Mouse (Mus musculus) right cerebral cortex, postnatal 4 days (tissue): ENCODE measurements at regions not wholly inside any gene's neighbourhood (a gene's known extent, or its start where the extent isn't known, plus 50 kb on each side); places are given as distances from the start of the nearest gene placed in this dataset.
A peak's percentile ranks its signal among the peaks of the same experiment; 100 is the strongest.

Experiments used
- DNase-seq: peaks from one replicate; pipeline ENCODE4 v3.0.0-alpha.2; 2022

DNA sequence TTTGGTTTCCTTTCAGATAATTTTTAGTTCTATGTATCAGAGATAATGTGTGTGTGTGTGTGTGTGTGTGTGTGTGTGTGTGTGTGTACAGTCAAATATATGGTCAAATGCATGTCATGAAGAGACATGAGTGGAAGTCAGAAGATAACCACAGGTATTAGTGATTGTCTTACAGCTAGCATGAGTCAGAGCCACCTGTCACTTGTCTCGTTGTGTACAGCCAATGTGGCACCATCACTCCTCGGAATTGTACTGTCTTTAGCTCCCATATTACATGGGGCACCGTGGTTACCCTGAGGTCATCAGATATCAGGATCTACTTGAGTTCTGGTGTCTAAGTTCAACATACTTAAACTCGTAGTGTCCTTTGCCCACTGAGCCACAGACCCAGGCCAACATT lies 816.0 kb upstream of the Ctnnd2 start:
- no peak for DNase-seq

- DNase-seq, result no peak
Measured at GRCm38 (mm10) chr15:29399881-29400280, 772.5 kb upstream of the Ctnnd2 start.

DNA sequence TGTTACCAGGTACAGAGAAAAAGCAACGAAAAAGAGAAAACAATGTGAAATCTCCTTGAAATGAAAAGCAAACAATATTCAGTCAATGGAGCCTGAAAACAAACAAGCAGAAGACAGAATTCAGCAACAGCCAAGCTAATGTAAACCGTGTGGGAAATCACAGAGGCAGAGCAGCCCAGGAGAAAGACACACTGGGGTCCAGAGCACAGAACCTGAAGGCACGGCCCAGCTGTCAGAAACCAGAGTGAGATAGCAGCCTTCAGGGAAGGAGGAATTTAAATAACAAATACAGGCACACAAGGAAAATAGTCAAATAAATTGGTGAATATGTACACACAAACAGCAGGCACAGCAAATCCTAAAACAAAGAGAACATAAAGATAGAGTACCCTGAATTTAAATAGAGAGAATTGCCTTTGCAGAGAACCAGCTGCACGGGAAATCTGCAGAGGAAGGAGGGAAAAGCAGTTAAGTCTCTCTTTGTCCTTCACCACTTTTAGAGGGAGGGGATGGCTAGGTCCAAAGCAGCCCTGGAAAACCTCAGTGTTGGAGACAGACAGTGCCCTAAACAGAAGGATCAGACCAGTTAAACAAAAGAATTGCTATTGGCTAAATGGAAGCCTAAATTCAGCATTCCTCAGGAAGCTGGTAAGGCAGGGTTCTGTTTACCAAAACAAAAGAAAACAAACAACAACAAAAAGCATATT lies 739.2 kb upstream of the Ctnnd2 start:
- DNase-seq, result no peak

DNA sequence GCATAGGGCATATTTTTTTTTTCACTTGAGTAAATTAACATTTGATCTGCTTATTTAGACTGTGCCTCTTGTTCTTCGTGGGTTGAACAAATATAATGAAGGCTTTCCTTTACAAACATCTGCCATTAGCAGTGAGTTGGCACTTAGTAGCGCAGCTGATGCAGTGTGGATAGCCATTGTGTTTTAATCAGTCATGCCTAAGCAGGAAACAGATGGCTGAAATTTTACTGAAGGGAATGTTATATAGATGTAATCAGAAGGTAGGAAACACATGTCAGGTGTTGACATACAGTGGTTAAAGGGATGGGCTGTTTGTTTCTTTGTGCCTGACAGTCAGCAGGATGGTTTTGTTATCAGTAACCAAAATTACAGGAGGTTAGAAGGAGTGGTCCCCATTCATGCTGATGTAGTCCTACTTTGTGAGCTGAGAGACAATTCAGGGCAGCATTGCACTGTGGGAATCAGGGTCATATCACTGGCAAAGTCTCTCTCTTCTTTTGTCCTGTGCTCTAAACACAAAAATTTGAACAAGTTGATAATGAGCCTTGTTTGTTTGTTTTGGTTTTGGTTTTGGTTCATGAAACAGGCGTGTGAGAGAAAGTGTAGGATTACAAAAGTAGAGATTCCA lies 734.6 kb upstream of the Ctnnd2 start:
- DNase-seq, result no peak

- no peak for DNase-seq
Measured at GRCm38 (mm10) chr15:29447876-29448275, 724.5 kb upstream of the Ctnnd2 start.

DNA sequence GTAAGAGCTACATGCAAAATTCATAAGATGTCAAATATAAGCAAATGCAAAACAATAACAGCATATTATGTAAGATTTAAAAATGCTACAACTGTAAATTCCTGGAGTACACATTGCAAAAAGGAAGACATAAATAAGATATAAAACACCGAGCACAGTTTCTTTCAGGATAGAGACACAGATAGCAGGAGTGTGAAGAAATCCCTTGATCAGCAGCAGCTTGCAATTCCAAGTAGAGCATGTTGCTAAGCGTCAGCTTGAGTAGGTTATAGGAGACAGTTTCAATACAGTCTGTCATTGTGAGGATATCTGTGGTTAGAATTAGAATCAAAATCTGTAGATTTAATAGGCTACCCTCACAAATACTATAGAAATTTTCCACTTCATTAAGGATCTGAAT lies 687.3 kb upstream of the Ctnnd2 start:
- no peak for DNase-seq

- DNase-seq, result peak; percentile 6
Measured at GRCm38 (mm10) chr15:29529974-29530373, 642.4 kb upstream of the Ctnnd2 start.

DNA sequence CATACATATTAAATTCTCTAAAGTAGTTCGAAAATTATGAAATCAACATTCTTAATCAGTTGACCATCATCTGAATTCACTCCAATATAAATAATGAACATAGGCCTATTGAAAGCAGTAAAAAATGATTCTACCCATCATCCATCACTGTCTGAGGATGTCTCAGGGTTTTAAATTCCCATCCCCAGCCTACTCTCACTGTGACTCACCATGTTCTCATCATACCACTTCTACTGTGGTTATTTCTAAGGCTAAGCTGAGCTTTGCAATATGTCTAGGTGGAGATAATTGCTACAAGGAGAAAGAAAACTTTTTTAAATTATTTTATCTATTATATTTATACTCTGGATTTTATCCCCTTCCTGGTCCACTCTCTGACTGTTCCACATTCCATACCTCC lies 604.0 kb upstream of the Ctnnd2 start:
- DNase-seq, result no peak
